Mouse (Mus musculus) kidney, postnatal 0 days (tissue): ENCODE measurements around the gene Best3. TPM values are rescaled to one million over a fixed set of nuclear protein-coding genes. Genes with fewer than 3 reads are reported as not detected.
"Not testable (repeated sequence)": the region's sequence is repeated elsewhere in the genome, so short reads cannot be mapped to it uniquely, and the experiment has no call there.

ENCODE experiments used
- ATAC-seq: fragments of 200-750 bp; cut with Nextera tagmentation; replicated peaks from 2 replicates; pipeline ENCODE4 v1.8.0; 2017; ENCODE audit warnings: low read depth, moderate number of reproducible peaks, moderate TSS enrichment, moderate library complexity; ENCODE audit not compliant: low FRiP score
- DNase-seq: peaks from one replicate; pipeline ENCODE4 v3.0.0-alpha.2; 2016; ENCODE audit warnings: low spot score
- H3K27ac ChIP-seq: fragments of 300-500 bp; sonication (generic); 2 replicates; pipeline ENCODE4 v1.5.1; 2014; ENCODE audit warnings: mild to moderate bottlenecking
- H3K27me3 ChIP-seq: fragments of 300-500 bp; sonication (generic); 2 replicates; pipeline ENCODE4 v1.6.1; 2014; ENCODE audit warnings: low read length, mixed read lengths; ENCODE audit not compliant: insufficient read depth
- H3K36me3 ChIP-seq: fragments of 300-500 bp; sonication (generic); 2 replicates; pipeline ENCODE4 v1.6.1; 2014; ENCODE audit warnings: low read length, mixed read lengths; ENCODE audit not compliant: insufficient read depth
- H3K4me1 ChIP-seq: fragments of 300-500 bp; sonication (generic); replicated peaks from 2 replicates; pipeline ENCODE4 v1.6.1; 2014; ENCODE audit warnings: antibody characterized with exemption, low read length, mixed read lengths; ENCODE audit not compliant: insufficient read depth
- H3K4me2 ChIP-seq: fragments of 300-500 bp; sonication (generic); 2 replicates; pipeline ENCODE4 v1.6.1; 2014; ENCODE audit warnings: mild to moderate bottlenecking, low read length, moderate library complexity, mixed read lengths
- H3K4me3 ChIP-seq: fragments of 300-500 bp; sonication (generic); replicated peaks from 2 replicates; pipeline ENCODE4 v1.5.1; 2014; ENCODE audit warnings: low read depth, low read length
- H3K9ac ChIP-seq: fragments of 300-500 bp; sonication (generic); 2 replicates; pipeline ENCODE4 v1.6.1; 2014; ENCODE audit warnings: low read depth, low read length
- H3K9me3 ChIP-seq: fragments of 300-500 bp; sonication (generic); replicated peaks from 2 replicates; pipeline ENCODE4 v1.6.1; 2016; ENCODE audit warnings: low read length, inconsistent platforms, mixed read lengths
- CTCF ChIP-seq: IDR thresholded peaks from 2 replicates; pipeline ENCODE4 v1.5.1; 2016; ENCODE audit warnings: antibody characterized with exemption, low read depth, mild to moderate bottlenecking, moderate library complexity
- WGBS: fragments of 180-500 bp; shearing (Covaris S2); extraction: QIAGEN DNeasy Blood & Tissue Kit; methylation state at CpG from one replicate; pipeline ENCODE4 v1.1.7; 2014; 5-methylcytosine and 5-hydroxymethylcytosine counted together
- polyA plus RNA-seq: library from polyadenylated mRNA; unstranded; fragments of >200 nt; fragmentation: Nextera tagmentation; extraction: Ambion mirVana; gene quantifications from 2 replicates; pipeline ENCODE4 v1.2.1, GENCODE M21; 2015

Gene Best3
- polyA plus RNA-seq, 1 experiment from 2014 or later: 0.22 TPM

GRCm38 (mm10) chr10:117040355-117040754 lies 54.2 kb downstream of the Best3 start:
- DNase-seq (peak; percentile 41), ATAC-seq (no peak)
- H3K27ac ChIP-seq: no peak overlapping the region
- H3K36me3 ChIP-seq: no peaks in the 10 kb centered on the region
- no peaks in the 10 kb centered on the region for H3K4me1 ChIP-seq
- 72% methylated on average over 6 of the region's 6 CpGs for WGBS
- no peak overlapping the region for H3K9ac ChIP-seq
- no peak overlapping the region for H3K4me3 ChIP-seq
- H3K4me2 ChIP-seq: no peak overlapping the region
- peak; percentile 66 for TF ChIP-seq CTCF
- no peaks in the 10 kb centered on the region for H3K9me3 ChIP-seq
- H3K27me3 ChIP-seq: no peaks in the 10 kb centered on the region

- H3K27me3 ChIP-seq: no peaks in the 10 kb centered on the region
- TF ChIP-seq CTCF: no peak
- no peak overlapping the region for H3K9ac ChIP-seq
- ATAC-seq (no peak), DNase-seq (no peak)
- H3K27ac ChIP-seq: no peak overlapping the region
- H3K4me2 ChIP-seq: no peak overlapping the region
- no peaks in the 10 kb centered on the region for H3K9me3 ChIP-seq
- H3K36me3 ChIP-seq: no peaks in the 10 kb centered on the region
- no peak overlapping the region for H3K4me3 ChIP-seq
- WGBS: 81% methylated on average over 14 of the region's 14 CpGs
- H3K4me1 ChIP-seq: peaks cover 9% of the 10 kb centered on the region; the same call in 1 of the 2 replicates
These were observed 56.2 kb downstream of the Best3 start for GRCm38 (mm10) chr10:117042295-117042694.

GRCm38 (mm10) chr10:117043497-117044166 lies 57.5 kb downstream of the Best3 start:
- H3K4me1 ChIP-seq, H3K9ac ChIP-seq, H3K36me3 ChIP-seq, DNase-seq, ATAC-seq, H3K9me3 ChIP-seq, H3K4me2 ChIP-seq, H3K27ac ChIP-seq, H3K27me3 ChIP-seq, H3K4me3 ChIP-seq: not testable (repeated sequence)
- 47% methylated on average over 15 of the region's 16 CpGs for WGBS

GRCm38 (mm10) chr10:117045175-117046056 lies 59.3 kb downstream of the Best3 start, which contains the start of gene Lrrc10:
Gene Lrrc10 (plus strand): TSS chr10:117045341.
- Histone ChIP-seq H3K27me3 (no peaks in the 10 kb centered on the region), H3K4me1 (peaks cover 9% of the 10 kb centered on the region; the same call in 1 of the 2 replicates), H3K9me3 (no peaks in the 10 kb centered on the region), H3K27ac (no peak within 1 kb of the TSS), H3K4me2 (peak within 1 kb of the TSS; percentile 14), H3K4me3 (no peak within 1 kb of the TSS), H3K9ac (no peak within 1 kb of the TSS), H3K36me3 (0 out of 2 replicates have a peak, but pooled peaks cover 2% of the 10 kb centered on the region)
- TF ChIP-seq CTCF: no peak
- WGBS: 44% methylated on average over 40 of the region's 40 CpGs
- DNase-seq (no peak), ATAC-seq (peak; percentile 45; the same call in 1 of the 2 replicates)

GRCm38 (mm10) chr10:117049253-117049652 lies 63.1 kb downstream of the Best3 start:
- Histone ChIP-seq H3K27ac (no peak overlapping the region), H3K4me2 (no peak overlapping the region), H3K27me3 (no peaks in the 10 kb centered on the region), H3K4me1 (peaks cover 9% of the 10 kb centered on the region; the same call in 1 of the 2 replicates), H3K36me3 (peaks cover 38% of the 10 kb centered on the region), H3K4me3 (no peak overlapping the region), H3K9ac (no peak overlapping the region), H3K9me3 (no peaks in the 10 kb centered on the region)
- DNase-seq (no peak), ATAC-seq (no peak)
- WGBS: 73% methylated on average over 4 of the region's 4 CpGs
- no peak for TF ChIP-seq CTCF

GRCm38 (mm10) chr10:117049961-117050597 lies 64.0 kb downstream of the Best3 start:
- Histone ChIP-seq H3K27ac (no peak overlapping the region), H3K9ac (no peak overlapping the region), H3K36me3 (peaks cover 45% of the 10 kb centered on the region), H3K4me2 (no peak overlapping the region), H3K27me3 (no peaks in the 10 kb centered on the region), H3K4me1 (peaks cover 9% of the 10 kb centered on the region; the same call in 1 of the 2 replicates), H3K9me3 (no peaks in the 10 kb centered on the region), H3K4me3 (no peak overlapping the region)
- 68% methylated on average over 4 of the region's 4 CpGs for WGBS
- ATAC-seq (no peak), DNase-seq (no peak)
- no peak for TF ChIP-seq CTCF
